12 mouse cellular contexts compared by ENCODE assay signal in genomic region chr8:121258126-121258792, GRCm38 (mm10).
A peak's percentile ranks its signal among the peaks of the same experiment; 100 is the strongest.
DNase-seq lines count a peak whose midpoint lies in the region; ATAC-seq lines count a peak whose summit lies in the region.
"Had no signal": no experiment of that assay in that cellular context is flagged by ENCODE, and none has a peak within 500 bp of the region (broad histone marks: within the 10 kb centered on the region; RNA-seq: fewer than 3 reads in every experiment).

No protein-coding gene starts in this region.

- peak overlapping the region; percentile 29 for H3K4me2 ChIP-seq in heart, embryonic 12.5 days
- H3K4me2 ChIP-seq in lung, embryonic 15.5 days: no peak overlapping the region; the same call in 1 of the 2 replicates
- H3K4me2 ChIP-seq in forebrain, embryonic 12.5 days: no peak overlapping the region
- H3K4me2 ChIP-seq: embryonic facial prominence, embryonic 13.5 days; hindbrain, embryonic 12.5 days had no signal

- H3K9ac ChIP-seq in heart, embryonic 12.5 days: no peak overlapping the region
- H3K9ac ChIP-seq in lung, embryonic 15.5 days: no peak overlapping the region
- no peak overlapping the region for H3K9ac ChIP-seq in forebrain, embryonic 12.5 days
- H3K9ac ChIP-seq: embryonic facial prominence, embryonic 13.5 days; hindbrain, embryonic 12.5 days; liver, embryonic 14.5 days had no signal

- no peak overlapping the region for H3K27ac ChIP-seq in heart, embryonic 12.5 days (ENCODE audit: poor library complexity, severe bottlenecking)
- no peak overlapping the region for H3K27ac ChIP-seq in lung, embryonic 15.5 days
- no peak overlapping the region for H3K27ac ChIP-seq in forebrain, embryonic 12.5 days
- H3K27ac ChIP-seq: embryonic facial prominence, embryonic 13.5 days; hindbrain, embryonic 12.5 days; liver, embryonic 14.5 days had no signal

- no peak overlapping the region for H3K4me3 ChIP-seq in heart, embryonic 12.5 days
- H3K4me3 ChIP-seq in lung, embryonic 15.5 days: no peak overlapping the region
- H3K4me3 ChIP-seq in forebrain, embryonic 12.5 days (replicated peaks): no peak overlapping the region
- H3K4me3 ChIP-seq: embryonic facial prominence, embryonic 13.5 days; hindbrain, embryonic 12.5 days had no signal

- no peaks in the 10 kb centered on the region for H3K9me3 ChIP-seq in heart, embryonic 12.5 days (replicated peaks)
- H3K9me3 ChIP-seq in lung, embryonic 15.5 days: no peaks in the 10 kb centered on the region
- H3K9me3 ChIP-seq in forebrain, embryonic 12.5 days: no peaks in the 10 kb centered on the region
- H3K9me3 ChIP-seq: embryonic facial prominence, embryonic 13.5 days; hindbrain, embryonic 12.5 days had no signal

- 11% methylated on average over 21 of the region's 21 CpGs for WGBS in heart, embryonic 12.5 days
- 11% methylated on average over 21 of the region's 21 CpGs for WGBS in lung, embryonic 15.5 days
- 71% methylated on average over 21 of the region's 21 CpGs for WGBS in forebrain, embryonic 12.5 days

- DNase-seq in heart, adult 11 months: no peak
- no peak for DNase-seq in lung, postnatal 36 days
- peak; percentile 49 for DNase-seq in embryo, embryonic 9.5 days (ENCODE audit: extremely low spot score)
- DNase-seq in mesoderm, embryonic 11.5 days (ENCODE audit: low read depth, low spot score): peak; percentile 67
- DNase-seq in right cerebral cortex, postnatal 14 days: no peak
- DNase-seq: right cerebral cortex, adult 18-20 months had no signal

- H3K4me1 ChIP-seq in heart, embryonic 12.5 days (replicated peaks): peaks cover 46% of the 10 kb centered on the region
- peaks cover 25% of the 10 kb centered on the region for H3K4me1 ChIP-seq in lung, embryonic 15.5 days
- peaks cover 5% of the 10 kb centered on the region for H3K4me1 ChIP-seq in forebrain, embryonic 12.5 days

- no peak; the same call in 1 of the 2 replicates for ATAC-seq in heart, embryonic 12.5 days (ENCODE audit: insufficient number of reproducible peaks, low FRiP score)
- peak; percentile 65; the same call in 1 of the 2 replicates for ATAC-seq in lung, embryonic 15.5 days (ENCODE audit: borderline replicate concordance, extremely low read depth, low FRiP score, low TSS enrichment)
- no peak for ATAC-seq in forebrain, embryonic 12.5 days (ENCODE audit: low FRiP score)

- H3K36me3 ChIP-seq in heart, embryonic 12.5 days: no peaks in the 10 kb centered on the region
- H3K36me3 ChIP-seq in lung, embryonic 15.5 days: no peaks in the 10 kb centered on the region
- no peaks in the 10 kb centered on the region for H3K36me3 ChIP-seq in forebrain, embryonic 12.5 days (replicated peaks)
- H3K36me3 ChIP-seq: embryonic facial prominence, embryonic 13.5 days; hindbrain, embryonic 12.5 days had no signal

- peaks cover 36% of the 10 kb centered on the region for H3K27me3 ChIP-seq in heart, embryonic 12.5 days (replicated peaks)
- peaks cover 48% of the 10 kb centered on the region for H3K27me3 ChIP-seq in lung, embryonic 15.5 days
- peaks cover 16% of the 10 kb centered on the region; the same call in 1 of the 2 replicates for H3K27me3 ChIP-seq in forebrain, embryonic 12.5 days

Comparison
In these comparisons a context has a peak if more than half of its experiments do, and no peak if none do; other contexts are left out.
1. DNase-seq: peak in embryo, embryonic 9.5 days (single experiment) and mesoderm, embryonic 11.5 days (single experiment); none in heart, adult 11 months (single experiment), lung, postnatal 36 days (single experiment) and right cerebral cortex, postnatal 14 days (single experiment).